Mouse (Mus musculus) retina, postnatal 1 day (tissue): ENCODE measurements around the gene Ust.
A peak's percentile ranks its signal among the peaks of the same experiment; 100 is the strongest.

Experiments
- DNase-seq: peaks from one replicate; pipeline ENCODE4 v3.0.0-alpha.2; 2012

Gene Ust

GRCm38 (mm10) chr10:8213906-8214421 is 304.7 kb downstream of the Ust start:
- no peak for DNase-seq

GRCm38 (mm10) chr10:8213266-8213905 is 305.2 kb downstream of the Ust start:
- no peak for DNase-seq

GRCm38 (mm10) chr10:8212611-8213226 is 305.9 kb downstream of the Ust start:
- DNase-seq = no peak

- no peak for DNase-seq
Observed at GRCm38 (mm10) chr10:8211694-8212093, 306.9 kb downstream of the Ust start.

GRCm38 (mm10) chr10:8210366-8210765 is 308.3 kb downstream of the Ust start:
- DNase-seq = no peak

- DNase-seq = no peak
Observed at GRCm38 (mm10) chr10:8207358-8207757, 311.3 kb downstream of the Ust start.

- no peak for DNase-seq
Observed at GRCm38 (mm10) chr10:8203681-8204080, 314.9 kb downstream of the Ust start.

GRCm38 (mm10) chr10:8199816-8200215 is 318.8 kb downstream of the Ust start:
- DNase-seq = no peak

- DNase-seq = peak; percentile 15
Observed at GRCm38 (mm10) chr10:8199026-8199756, 319.4 kb downstream of the Ust start.

- DNase-seq = no peak
Observed at GRCm38 (mm10) chr10:8197661-8198060, 321.0 kb downstream of the Ust start.

- DNase-seq = peak; percentile 85
Observed at GRCm38 (mm10) chr10:8196300-8196699, 322.3 kb downstream of the Ust start.

GRCm38 (mm10) chr10:8195730-8196129 is 322.9 kb downstream of the Ust start:
- no peak for DNase-seq

GRCm38 (mm10) chr10:8189331-8189981 is 329.2 kb downstream of the Ust start:
- no peak for DNase-seq

GRCm38 (mm10) chr10:8185586-8185985 is 333.0 kb downstream of the Ust start:
- no peak for DNase-seq

- no peak for DNase-seq
Observed at GRCm38 (mm10) chr10:8184711-8185110, 333.9 kb downstream of the Ust start.

GRCm38 (mm10) chr10:8183171-8183570 is 335.5 kb downstream of the Ust start:
- no peak for DNase-seq

- DNase-seq = no peak
Observed at GRCm38 (mm10) chr10:8181596-8182185, 336.9 kb downstream of the Ust start.

GRCm38 (mm10) chr10:8177618-8178017 is 341.0 kb downstream of the Ust start:
- no peak for DNase-seq

GRCm38 (mm10) chr10:8176351-8177053 is 342.1 kb downstream of the Ust start:
- no peak for DNase-seq

GRCm38 (mm10) chr10:8176008-8176350 is 342.6 kb downstream of the Ust start:
- no peak for DNase-seq

GRCm38 (mm10) chr10:8174697-8175096 is 343.9 kb downstream of the Ust start:
- DNase-seq = no peak

GRCm38 (mm10) chr10:8174230-8174629 is 344.4 kb downstream of the Ust start:
- no peak for DNase-seq
